Mouse (Mus musculus): ENCODE measurements around the gene Pitpnb.

GRCm38 (mm10) chr5:111429726-111430125 lies 99.2 kb downstream of the Pitpnb start:
- TF ChIP-seq POLR2A (IDR thresholded peaks at IDR 0.05; ENCODE audit: low read depth, low read length) (no peak), IRF4 (IDR thresholded peaks at IDR 0.05; ENCODE audit: low read depth, low read length) (no peak), CHD2 (IDR thresholded peaks at IDR 0.05; ENCODE audit: low read length) (no peak), ZNF384 (IDR thresholded peaks at IDR 0.05; ENCODE audit: low read depth, low read length) (no peak), USF2 (conservative IDR thresholded peaks at IDR 0.05; ENCODE audit: low read depth, low read length) (no peak), MAX (IDR thresholded peaks at IDR 0.05; ENCODE audit: low read length) (no peak), E2F4 (IDR thresholded peaks at IDR 0.05; ENCODE audit: insufficient replicate concordance, low read depth, low read length) (no peak), EP300 (IDR thresholded peaks at IDR 0.05; ENCODE audit: low read length) (no peak), JUN (IDR thresholded peaks at IDR 0.05; ENCODE audit: insufficient read depth, low read depth, low read length) (no peak), CTCF (conservative IDR thresholded peaks at IDR 0.05 in 1 of 2, IDR thresholded peaks at IDR 0.05 in 1 of 2; ENCODE audit: low read depth in 2 of 2, low read length in 2 of 2) (no peak), RAD21 (IDR thresholded peaks at IDR 0.05; ENCODE audit: low read depth, low read length) (no peak), ZKSCAN1 (IDR thresholded peaks at IDR 0.05; ENCODE audit: borderline replicate concordance, low read depth, low read length) (no peak), HCFC1 (IDR thresholded peaks at IDR 0.05; ENCODE audit: low read depth, low read length) (no peak), JUND (conservative IDR thresholded peaks at IDR 0.05; ENCODE audit: low read depth, low read length) (no peak)
